Mouse (Mus musculus): ENCODE data around the gene AF067063. TPM values are rescaled to one million over a fixed set of nuclear protein-coding genes. Genes with fewer than 3 reads are reported as not detected.

Gene AF067063
- polyA plus RNA-seq, 1 experiment from 2014 or later: not detected

DNA sequence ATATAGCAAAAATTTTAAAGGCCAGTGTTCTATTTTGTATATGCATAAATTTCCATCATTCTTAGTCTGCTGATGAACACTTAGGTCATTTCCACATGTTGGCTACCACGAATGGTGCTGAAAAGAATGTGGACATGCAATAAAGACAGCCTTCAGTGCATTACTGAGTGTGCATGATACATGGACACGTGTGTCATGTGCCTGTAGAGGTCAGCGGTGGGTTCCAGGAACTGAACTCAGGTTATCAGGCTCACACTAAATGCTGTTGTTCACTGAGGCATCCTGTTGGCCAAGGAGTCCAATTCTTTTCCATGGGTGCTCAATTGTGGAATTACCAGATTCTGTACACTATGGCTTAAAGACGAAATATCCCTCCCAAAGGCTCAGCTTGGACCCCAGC is 46.4 kb downstream of the AF067063 start:
- DNase-seq (ENCODE audit: low spot score, missing footprints) (no peak), ATAC-seq (ENCODE audit: low FRiP score) (no peak)
- Histone ChIP-seq H3K27me3 (ENCODE audit: control insufficient read depth, insufficient read depth, low read length) (no peaks in the 10 kb centered on the region), H3K36me3 (ENCODE audit: control insufficient read depth, insufficient read depth, low read length) (peaks cover 19% of the 10 kb centered on the region), H3K9me3 (ENCODE audit: control insufficient read depth, low read length) (no peaks in the 10 kb centered on the region), H3K9ac (ENCODE audit: low read length) (no peak overlapping the region), H3K27ac (ENCODE audit: low read depth, low read length) (no peak overlapping the region), H3K4me3 (ENCODE audit: low read depth, low read length) (no peak overlapping the region), H3K4me2 (no peak overlapping the region), H3K4me1 (ENCODE audit: control insufficient read depth, insufficient read depth, low read length) (no peaks in the 10 kb centered on the region)
- WGBS: 85% methylated on average over 4 of the region's 4 CpGs

Other genes starting within 250 kb of the AF067063 start
- 0.10 and 0.17 TPM in 2 replicates for gene Ccl28, start 206.4 kb downstream of the AF067063 start, polyA plus RNA-seq (2014; fragmentation: Nextera tagmentation; extraction: Ambion mirVana)
- 516 and 569 TPM in 2 replicates for gene Hmgcs1, start 139.8 kb downstream of the AF067063 start, polyA plus RNA-seq (2014; fragmentation: Nextera tagmentation; extraction: Ambion mirVana)
- 1.9 and 2.4 TPM in 2 replicates for gene Nim1k, start 74.3 kb downstream of the AF067063 start, polyA plus RNA-seq (2014; fragmentation: Nextera tagmentation; extraction: Ambion mirVana)
- 44.2 and 49.4 TPM in 2 replicates for gene Zfp131, start 39.3 kb downstream of the AF067063 start, polyA plus RNA-seq (2014; fragmentation: Nextera tagmentation; extraction: Ambion mirVana)
- gene D13Ertd608e, start 5.8 kb upstream of the AF067063 start, polyA plus RNA-seq (2014; fragmentation: Nextera tagmentation; extraction: Ambion mirVana): not detected in 2 replicates
- not detected in 2 replicates for gene Tcstv1, start 64.6 kb upstream of the AF067063 start, polyA plus RNA-seq (2014; fragmentation: Nextera tagmentation; extraction: Ambion mirVana)
- not detected in 2 replicates for gene Gm21761, start 99.1 kb upstream of the AF067063 start, polyA plus RNA-seq (2014; fragmentation: Nextera tagmentation; extraction: Ambion mirVana)
- not detected in 2 replicates for gene B020031M17Rik, start 120.6 kb upstream of the AF067063 start, polyA plus RNA-seq (2014; fragmentation: Nextera tagmentation; extraction: Ambion mirVana)
- not detected in 2 replicates for gene Gm36079, start 196.8 kb upstream of the AF067063 start, polyA plus RNA-seq (2014; fragmentation: Nextera tagmentation; extraction: Ambion mirVana)
- not detected in 2 replicates for gene Gm21188, start 222.0 kb upstream of the AF067063 start, polyA plus RNA-seq (2014; fragmentation: Nextera tagmentation; extraction: Ambion mirVana)

All from midbrain, embryonic 11.5 days (tissue).